Mouse (Mus musculus) intestine, postnatal 0 days (tissue): ENCODE data around the gene Sufu. TPM values are rescaled to one million over a fixed set of nuclear protein-coding genes. Genes with fewer than 3 reads are reported as not detected.
A peak's percentile ranks its signal among the peaks of the same experiment; 100 is the strongest.

Source experiments
- ATAC-seq: fragments of 200-750 bp; cut with Nextera tagmentation; 2 replicates; pipeline ENCODE4 v1.8.0; 2017; ENCODE audit warnings: mild to moderate bottlenecking, moderate TSS enrichment, moderate library complexity
- H3K27ac ChIP-seq: fragments of 300-500 bp; sonication (generic); 2 replicates; pipeline ENCODE4 v1.5.1; 2014; ENCODE audit warnings: mild to moderate bottlenecking, low read depth, low read length, moderate library complexity
- H3K27me3 ChIP-seq: fragments of 300-500 bp; sonication (generic); replicated peaks from 2 replicates; pipeline ENCODE4 v1.6.1; 2014; ENCODE audit warnings: low read length, mixed read lengths; ENCODE audit not compliant: control insufficient read depth, insufficient read depth
- H3K36me3 ChIP-seq: fragments of 300-500 bp; sonication (generic); 2 replicates; pipeline ENCODE4 v1.6.1; 2014; ENCODE audit warnings: mild to moderate bottlenecking, moderate library complexity; ENCODE audit not compliant: control insufficient read depth, insufficient read depth
- H3K4me1 ChIP-seq: fragments of 300-500 bp; sonication (generic); replicated peaks from 2 replicates; pipeline ENCODE4 v1.6.1; 2014; ENCODE audit warnings: antibody characterized with exemption, low read length, mixed read lengths; ENCODE audit not compliant: control insufficient read depth, insufficient read depth
- H3K4me2 ChIP-seq: fragments of 300-500 bp; sonication (generic); replicated peaks from 2 replicates; pipeline ENCODE4 v1.6.1; 2014; ENCODE audit warnings: low read depth, mild to moderate bottlenecking, moderate library complexity
- H3K4me3 ChIP-seq: fragments of 300-500 bp; sonication (generic); 2 replicates; pipeline ENCODE4 v1.5.1; 2014; ENCODE audit warnings: low read depth, low read length
- H3K9ac ChIP-seq: fragments of 300-500 bp; sonication (generic); 2 replicates; pipeline ENCODE4 v1.6.1; 2014; ENCODE audit warnings: mild to moderate bottlenecking, low read depth, low read length
- H3K9me3 ChIP-seq: fragments of 300-500 bp; sonication (generic); 2 replicates; pipeline ENCODE4 v1.6.1; 2016; ENCODE audit warnings: mixed run types; ENCODE audit not compliant: control insufficient read depth
- CTCF ChIP-seq: sonication (generic); IDR thresholded peaks from 2 replicates; pipeline ENCODE4 v1.5.1; 2016; ENCODE audit warnings: low read depth, mild to moderate bottlenecking, control low read depth, antibody characterized with exemption, moderate library complexity
- WGBS: fragments of 180-500 bp; shearing (Covaris S2); extraction: QIAGEN DNeasy Blood & Tissue Kit; methylation state at CpG from one replicate; pipeline ENCODE4 v1.1.7; 2014; 5-methylcytosine and 5-hydroxymethylcytosine counted together
- polyA plus RNA-seq: library from polyadenylated mRNA; unstranded; fragments of >200 nt; fragmentation: Nextera tagmentation; extraction: Ambion mirVana; gene quantifications from 2 replicates; pipeline ENCODE4 v1.2.1, GENCODE M21; 2015

The Sufu gene
- polyA plus RNA-seq, 1 experiment from 2014 or later, result 9.5 TPM

DNA sequence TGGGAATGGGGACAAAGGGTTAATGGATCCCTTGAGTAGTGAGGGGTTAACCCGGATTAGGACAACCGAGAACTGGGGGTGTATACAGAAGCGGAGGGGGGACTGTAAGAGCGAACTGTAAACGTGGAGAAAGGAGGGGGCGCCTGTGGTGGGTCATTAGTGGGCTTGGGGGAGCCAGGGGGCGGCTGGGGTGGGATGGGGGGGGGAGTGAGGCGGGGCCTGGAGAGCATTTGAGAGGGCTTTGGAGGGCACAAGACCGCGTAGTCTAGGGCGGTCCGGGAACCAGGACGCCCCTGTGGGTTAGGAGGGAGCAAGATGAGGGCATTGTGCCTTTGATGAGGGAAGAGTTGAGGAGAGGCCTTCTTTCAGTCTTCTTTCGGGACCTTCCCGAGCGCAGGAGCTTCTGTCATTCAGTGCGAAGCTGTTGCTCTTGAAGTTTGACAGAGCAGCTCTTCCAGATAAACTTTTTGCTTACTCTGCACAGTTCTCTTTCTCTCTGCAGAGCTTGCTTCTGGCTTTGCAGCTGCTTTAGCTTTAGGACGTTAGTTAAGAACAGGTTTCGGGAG is 823 bp downstream of the Sufu start:
- Histone ChIP-seq H3K9ac (peak overlapping the region; percentile 52), H3K4me2 (peak overlapping the region; percentile 73), H3K9me3 (no peaks in the 10 kb centered on the region), H3K27me3 (no peaks in the 10 kb centered on the region), H3K36me3 (peaks cover 3% of the 10 kb centered on the region; the same call in 1 of the 2 replicates), H3K4me1 (peaks cover 4% of the 10 kb centered on the region; the same call in 1 of the 2 replicates), H3K27ac (peak overlapping the region; percentile 60), H3K4me3 (peak overlapping the region; percentile 59)
- no peak for ATAC-seq
- TF ChIP-seq CTCF, result no peak
- WGBS, result 6% methylated on average over 18 of the region's 19 CpGs

DNA sequence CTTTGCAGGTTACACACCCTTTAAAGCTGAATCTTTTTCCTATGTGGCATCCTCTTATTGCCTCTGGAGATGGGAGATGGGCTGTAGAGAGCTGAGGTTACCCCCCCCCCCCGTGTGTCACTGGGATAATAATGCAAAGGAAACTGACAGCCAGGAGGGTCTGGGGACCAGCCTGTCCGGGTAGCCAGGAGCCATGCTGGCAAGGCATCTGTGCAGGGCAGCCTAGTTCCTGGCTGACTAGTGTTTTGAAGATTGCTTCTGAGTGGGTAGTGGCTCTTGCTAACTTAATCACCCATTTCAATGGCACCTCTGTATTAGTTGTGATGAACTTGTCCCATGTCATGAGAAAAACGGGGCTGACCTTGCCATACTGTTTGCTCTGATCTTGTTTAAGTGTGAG is 1.7 kb downstream of the Sufu start:
- Histone ChIP-seq H3K9ac (no peak overlapping the region), H3K4me1 (peaks cover 4% of the 10 kb centered on the region; the same call in 1 of the 2 replicates), H3K4me2 (peak overlapping the region; percentile 73; the same call in 1 of the 2 replicates), H3K4me3 (no peak overlapping the region), H3K27ac (no peak overlapping the region), H3K27me3 (no peaks in the 10 kb centered on the region), H3K9me3 (no peaks in the 10 kb centered on the region), H3K36me3 (peaks cover 5% of the 10 kb centered on the region; the same call in 1 of the 2 replicates)
- WGBS, result 46% methylated on average over 3 of the region's 3 CpGs
- TF ChIP-seq CTCF, result no peak
- no peak for ATAC-seq

DNA sequence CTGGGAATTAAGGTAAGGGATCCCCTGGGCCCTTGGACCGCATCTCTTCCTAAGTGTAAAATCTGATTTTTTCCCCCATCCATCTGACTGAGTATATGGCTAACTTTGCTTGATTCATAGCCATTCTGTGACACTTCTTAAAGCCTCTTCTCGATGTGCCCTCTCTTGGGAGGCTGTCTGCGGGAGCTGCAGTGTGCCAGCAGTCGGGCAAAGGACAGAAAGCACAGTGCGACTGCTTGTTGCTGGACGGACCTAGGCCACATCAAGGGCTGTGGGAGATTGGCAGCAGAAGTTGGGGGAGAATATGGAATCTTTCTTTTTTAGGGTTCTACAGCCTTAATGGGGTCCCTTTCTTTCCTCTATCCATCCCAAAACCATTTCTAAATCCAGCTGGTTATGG is 2.7 kb downstream of the Sufu start:
- Histone ChIP-seq H3K27me3 (no peaks in the 10 kb centered on the region), H3K9me3 (no peaks in the 10 kb centered on the region), H3K27ac (no peak overlapping the region), H3K4me2 (no peak overlapping the region), H3K9ac (peak overlapping the region; percentile 7; the same call in 1 of the 2 replicates), H3K4me3 (no peak overlapping the region), H3K4me1 (peaks cover 4% of the 10 kb centered on the region; the same call in 1 of the 2 replicates), H3K36me3 (peaks cover 8% of the 10 kb centered on the region; the same call in 1 of the 2 replicates)
- TF ChIP-seq CTCF, result no peak
- 88% methylated on average over 6 of the region's 6 CpGs for WGBS
- ATAC-seq, result no peak

DNA sequence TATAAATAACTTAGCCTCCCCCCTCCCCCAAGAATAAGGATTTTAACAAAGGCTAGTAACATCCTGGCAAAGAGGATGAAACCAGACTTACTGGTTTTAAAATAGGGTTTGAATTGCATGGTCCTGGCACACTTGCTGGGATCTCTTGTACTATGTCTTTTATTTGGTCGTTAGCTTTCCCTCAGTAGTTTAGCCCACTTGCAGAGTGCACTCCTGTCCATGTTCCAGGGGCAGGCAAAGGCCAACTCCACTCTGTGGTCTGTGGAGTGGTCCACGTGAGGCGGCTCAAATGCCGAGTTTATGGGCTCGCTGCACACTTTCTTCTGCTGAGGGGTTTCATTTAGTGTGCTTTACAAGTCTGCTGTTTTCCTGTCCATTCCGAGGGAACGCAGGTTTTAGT is 3.2 kb downstream of the Sufu start:
- Histone ChIP-seq H3K9ac (no peak overlapping the region), H3K4me2 (no peak overlapping the region)
- 83% methylated on average over 7 of the region's 7 CpGs for WGBS

DNA sequence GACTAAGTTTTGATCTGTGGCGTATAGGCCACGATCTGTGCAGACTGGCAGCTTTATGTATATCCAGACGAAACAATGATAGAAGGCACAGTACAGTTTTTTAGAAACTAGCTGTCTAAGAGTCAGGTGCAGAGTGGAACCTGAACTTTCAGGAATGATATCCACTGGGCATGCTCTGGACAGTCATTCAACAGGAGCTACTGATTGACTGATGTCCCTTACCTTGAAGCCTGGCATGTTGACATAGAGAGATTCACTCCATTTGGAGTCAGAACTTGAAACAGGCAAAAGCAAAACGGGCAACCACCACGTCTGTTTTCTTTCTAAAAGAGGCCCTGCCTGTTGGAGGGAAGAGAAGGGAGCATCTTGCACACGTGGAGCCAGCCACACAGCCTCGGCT is 3.9 kb downstream of the Sufu start:
- ATAC-seq, result no peak
- WGBS, result 75% methylated on average over 7 of the region's 7 CpGs
- peaks cover 8% of the 10 kb centered on the region; the same call in 1 of the 2 replicates for H3K36me3 ChIP-seq

More for the DNA sequence above, 3.2 kb downstream of the Sufu start:
- Histone ChIP-seq H3K4me3 (no peak overlapping the region), H3K4me1 (peaks cover 4% of the 10 kb centered on the region; the same call in 1 of the 2 replicates), H3K36me3 (peaks cover 8% of the 10 kb centered on the region; the same call in 1 of the 2 replicates), H3K9me3 (no peaks in the 10 kb centered on the region), H3K27ac (no peak overlapping the region), H3K27me3 (no peaks in the 10 kb centered on the region)
- TF ChIP-seq CTCF, result no peak
- no peak for ATAC-seq

DNA sequence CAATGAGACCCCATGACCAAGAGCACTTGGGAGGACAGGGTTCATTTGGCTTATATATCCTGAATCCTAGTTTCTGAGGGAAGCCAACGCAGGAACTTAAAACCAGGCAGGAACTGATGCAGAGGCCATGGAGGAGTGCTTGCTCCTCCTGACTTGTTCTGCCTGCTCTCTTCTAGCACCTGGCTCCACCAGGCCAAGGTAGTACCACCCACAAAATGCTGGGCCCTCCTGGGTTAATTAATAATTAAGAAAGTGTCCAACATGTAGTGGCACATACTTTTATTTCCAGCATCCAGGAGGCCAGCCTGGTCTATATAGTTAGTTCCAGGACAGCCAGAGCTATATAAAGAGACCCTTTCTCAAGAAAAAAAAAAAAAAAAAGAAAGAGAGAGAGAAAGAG is 7.3 kb downstream of the Sufu start:
- no peak overlapping the region for H3K9ac ChIP-seq
- no peaks in the 10 kb centered on the region for H3K27me3 ChIP-seq
- H3K4me1 ChIP-seq, result no peaks in the 10 kb centered on the region
- no peak for ATAC-seq
- no peaks in the 10 kb centered on the region for H3K9me3 ChIP-seq
- TF ChIP-seq CTCF, result no peak
- WGBS, result 100% methylated on average over 1 of the region's 1 CpGs
- H3K4me3 ChIP-seq, result no peak overlapping the region
- H3K27ac ChIP-seq, result no peak overlapping the region
- H3K36me3 ChIP-seq, result peaks cover 12% of the 10 kb centered on the region
- no peak overlapping the region for H3K4me2 ChIP-seq

More for the DNA sequence above, 3.9 kb downstream of the Sufu start:
- Histone ChIP-seq H3K4me2 (no peak overlapping the region), H3K9me3 (no peaks in the 10 kb centered on the region), H3K4me1 (peaks cover 4% of the 10 kb centered on the region; the same call in 1 of the 2 replicates), H3K9ac (no peak overlapping the region), H3K27me3 (no peaks in the 10 kb centered on the region), H3K27ac (no peak overlapping the region), H3K4me3 (no peak overlapping the region)
- no peak for TF ChIP-seq CTCF
